Comparison of ENCODE assay signal across 31 mouse cellular contexts in genomic region chr9:53614286-53614685, GRCm38 (mm10).
"Had no signal": no experiment of that assay in that cellular context is flagged by ENCODE, and none has a peak within 500 bp of the region (broad histone marks: within the 10 kb centered on the region; RNA-seq: fewer than 3 reads in every experiment).

No protein-coding gene starts in this region.

- H3K4me1 ChIP-seq: lung, embryonic 15.5 days; neural tube, embryonic 12.5 days had no signal

- H3K27me3 ChIP-seq: limb, embryonic 12.5 days; limb, embryonic 13.5 days; limb, embryonic 15.5 days; liver, embryonic 12.5 days; liver, embryonic 13.5 days; liver, embryonic 15.5 days; lung, embryonic 15.5 days; megakaryocyte, embryonic 14.5 days; midbrain, embryonic 12.5 days; midbrain, embryonic 13.5 days; midbrain, embryonic 15.5 days; neural tube, embryonic 12.5 days had no signal

- H3K27ac ChIP-seq: limb, embryonic 10.5 days; limb, embryonic 12.5 days; limb, embryonic 13.5 days; limb, embryonic 15.5 days; liver, embryonic 12.5 days; liver, embryonic 13.5 days; liver, embryonic 14.5 days; liver, embryonic 15.5 days; lung, embryonic 15.5 days; macrophage; midbrain, embryonic 10.5 days; midbrain, embryonic 12.5 days; midbrain, embryonic 13.5 days; midbrain, embryonic 15.5 days; neural tube, embryonic 12.5 days had no signal

- H3K9me3 ChIP-seq: limb, embryonic 10.5 days; limb, embryonic 12.5 days; limb, embryonic 13.5 days; limb, embryonic 15.5 days; liver, embryonic 12.5 days; liver, embryonic 13.5 days; liver, embryonic 15.5 days; lung, embryonic 15.5 days; megakaryocyte, embryonic 14.5 days; midbrain, embryonic 10.5 days; midbrain, embryonic 12.5 days; midbrain, embryonic 13.5 days; midbrain, embryonic 15.5 days; neural tube, embryonic 12.5 days had no signal

- DNase-seq: left cerebral cortex, postnatal 4 days; liver; liver, embryonic 13.5 days; liver, postnatal 0 days; lung, adult 18-20 months; lung, adult 2 months; lung, embryonic 14.5 days; lung, postnatal 10 days; lung, postnatal 14 days; lung, postnatal 36 days; lung, postnatal 4 days; midbrain, embryonic 14.5 days had no signal

- H3K4me2 ChIP-seq: limb, embryonic 12.5 days; limb, embryonic 13.5 days; limb, embryonic 15.5 days; liver, embryonic 12.5 days; liver, embryonic 13.5 days; liver, embryonic 15.5 days; lung, embryonic 14.5 days; lung, embryonic 15.5 days; midbrain, embryonic 11.5 days; midbrain, embryonic 12.5 days; midbrain, embryonic 13.5 days; midbrain, embryonic 15.5 days; neural tube, embryonic 12.5 days had no signal

- ATAC-seq: liver, embryonic 12.5 days; liver, postnatal 0 days; lung, postnatal 0 days; midbrain, embryonic 13.5 days; midbrain, embryonic 15.5 days; midbrain, embryonic 16.5 days had no signal

- H3K4me3 ChIP-seq: limb, embryonic 10.5 days; limb, embryonic 12.5 days; limb, embryonic 13.5 days; limb, embryonic 15.5 days; liver, embryonic 12.5 days; liver, embryonic 13.5 days; liver, embryonic 15.5 days; lung, embryonic 15.5 days; megakaryocyte, embryonic 14.5 days; midbrain, embryonic 10.5 days; midbrain, embryonic 12.5 days; midbrain, embryonic 13.5 days; midbrain, embryonic 15.5 days; myocyte; neural tube, embryonic 12.5 days had no signal

- H3K9ac ChIP-seq: limb, embryonic 12.5 days; limb, embryonic 13.5 days; limb, embryonic 15.5 days; liver, embryonic 12.5 days; liver, embryonic 13.5 days; liver, embryonic 14.5 days; liver, embryonic 15.5 days; liver, postnatal 0 days; lung, embryonic 14.5 days; lung, embryonic 15.5 days; midbrain, embryonic 12.5 days; midbrain, embryonic 13.5 days; midbrain, embryonic 15.5 days; neural tube, embryonic 12.5 days had no signal
